In genomic region chr7:71788401-71788800, GRCm38 (mm10) we compare ENCODE assay signal across 23 mouse cellular contexts.
DNase-seq lines count a peak whose midpoint lies in the region; ATAC-seq and TF ChIP-seq lines count a peak whose summit lies in the region.
"Had no signal": no experiment of that assay in that cellular context is flagged by ENCODE, and none has a peak within 500 bp of the region (broad histone marks: within the 10 kb centered on the region; RNA-seq: fewer than 3 reads in every experiment).

No protein-coding gene starts in this region.

- ATAC-seq in midbrain, postnatal 0 days (ENCODE audit: low FRiP score) = no peak
- no peak for ATAC-seq in midbrain, embryonic 16.5 days
- ATAC-seq: forebrain, embryonic 14.5 days; forebrain, embryonic 16.5 days had no signal

- H3K9me3 ChIP-seq in midbrain, postnatal 0 days (ENCODE audit: low read length) = no peaks in the 10 kb centered on the region
- H3K9me3 ChIP-seq in midbrain, embryonic 16.5 days (replicated peaks; ENCODE audit: control insufficient read depth, low read length, poor library complexity, severe bottlenecking) = no peaks in the 10 kb centered on the region
- no peaks in the 10 kb centered on the region for H3K9me3 ChIP-seq in ES-E14 (ENCODE audit: control insufficient read depth, insufficient read depth, low read depth, low read length)
- H3K9me3 ChIP-seq: embryonic facial prominence, embryonic 13.5 days; embryonic facial prominence, embryonic 15.5 days; forebrain, embryonic 10.5 days; forebrain, embryonic 12.5 days had no signal

- no peaks in the 10 kb centered on the region for H3K27me3 ChIP-seq in midbrain, postnatal 0 days (ENCODE audit: insufficient read depth, low read length)
- no peaks in the 10 kb centered on the region for H3K27me3 ChIP-seq in midbrain, embryonic 16.5 days (ENCODE audit: control insufficient read depth, insufficient read depth, low read depth, low read length)
- H3K27me3 ChIP-seq: embryonic facial prominence, embryonic 13.5 days; embryonic facial prominence, embryonic 15.5 days; forebrain, embryonic 12.5 days had no signal

- DNase-seq in midbrain, postnatal 0 days (ENCODE audit: low spot score) = peak; percentile 2
- DNase-seq in ES-E14 (ENCODE audit: low read depth, low spot score) (peak; percentile 13), ZHBTc4 (ENCODE audit: low read depth, low spot score) (peak; percentile 18)
- DNase-seq in spleen, postnatal 36 days (ENCODE audit: low spot score in 2 of 2) = no peak
- no peak for DNase-seq in ovary, postnatal 14 days (ENCODE audit: low spot score)
- DNase-seq: adrenal gland, adult 2 months; adrenal gland, postnatal 10 days; adrenal gland, postnatal 25 days; cerebellum, adult 11 months; cerebellum, adult 18-20 months; cerebellum, adult 8-10 months; cerebellum, adult 9-11 months; cerebellum, postnatal 14 days; cerebellum, postnatal 36 days; embryo, embryonic 11 days had no signal

- no peak for TF ChIP-seq CTCF in midbrain, postnatal 0 days (IDR thresholded peaks at IDR 0.05)

- no peaks in the 10 kb centered on the region for H3K4me1 ChIP-seq in midbrain, postnatal 0 days (ENCODE audit: insufficient read depth, low read length)
- no peaks in the 10 kb centered on the region for H3K4me1 ChIP-seq in midbrain, embryonic 16.5 days (ENCODE audit: control insufficient read depth, insufficient read depth, low read length)
- H3K4me1 ChIP-seq in ES-E14 (ENCODE audit: control insufficient read depth in 2 of 2, insufficient read depth in 2 of 2, low read length in 2 of 2, poor library complexity in 1 of 2) = no peaks in the 10 kb centered on the region
- H3K4me1 ChIP-seq: embryonic facial prominence, embryonic 15.5 days; forebrain, embryonic 10.5 days had no signal

- H3K4me2 ChIP-seq in midbrain, postnatal 0 days (ENCODE audit: low read depth, low read length, poor library complexity, severe bottlenecking) = no peak overlapping the region
- no peak overlapping the region for H3K4me2 ChIP-seq in midbrain, embryonic 16.5 days (ENCODE audit: low read length)
- H3K4me2 ChIP-seq: embryonic facial prominence, embryonic 13.5 days; embryonic facial prominence, embryonic 15.5 days; forebrain, embryonic 12.5 days had no signal

- in situ Hi-C loops in ES-E14 (cut with MboI; ENCODE audit: low sequenced_read_pairs in 2 of 2, unreplicated experiment in 2 of 2) = no loop called here

- no peaks in the 10 kb centered on the region for H3K36me3 ChIP-seq in midbrain, postnatal 0 days (ENCODE audit: insufficient read depth, low read length)
- H3K36me3 ChIP-seq in midbrain, embryonic 16.5 days (ENCODE audit: control insufficient read depth, insufficient read depth, low read length) = no peaks in the 10 kb centered on the region
- no peaks in the 10 kb centered on the region for H3K36me3 ChIP-seq in ES-E14 (ENCODE audit: control insufficient read depth, insufficient read depth, low read length, poor library complexity, severe bottlenecking)
- H3K36me3 ChIP-seq: embryonic facial prominence, embryonic 13.5 days; embryonic facial prominence, embryonic 15.5 days; forebrain, embryonic 10.5 days; forebrain, embryonic 12.5 days had no signal

- H3K4me3 ChIP-seq in midbrain, postnatal 0 days (ENCODE audit: low read depth, low read length) = no peak overlapping the region
- H3K4me3 ChIP-seq in midbrain, embryonic 16.5 days (ENCODE audit: low read depth, low read length) = no peak overlapping the region
- H3K4me3 ChIP-seq in ES-E14 (ENCODE audit: insufficient read depth in 1 of 2, low read depth in 1 of 2, low read length in 2 of 2, poor library complexity in 1 of 2, severe bottlenecking in 1 of 2) = no peak overlapping the region
- H3K4me3 ChIP-seq: embryonic facial prominence, embryonic 13.5 days; embryonic facial prominence, embryonic 15.5 days; erythroblast, embryonic 14.5 days; forebrain, embryonic 10.5 days; forebrain, embryonic 12.5 days had no signal

- no peak overlapping the region for H3K9ac ChIP-seq in midbrain, postnatal 0 days (replicated peaks; ENCODE audit: low read length, poor library complexity, severe bottlenecking)
- H3K9ac ChIP-seq in midbrain, embryonic 16.5 days (ENCODE audit: low read depth, low read length) = no peak overlapping the region
- H3K9ac ChIP-seq in ES-E14 (ENCODE audit: insufficient read depth, low read depth, low read length, poor library complexity, severe bottlenecking) = no peak overlapping the region
- H3K9ac ChIP-seq: embryonic facial prominence, embryonic 13.5 days; embryonic facial prominence, embryonic 15.5 days; forebrain, embryonic 12.5 days had no signal

- H3K27ac ChIP-seq in midbrain, postnatal 0 days (ENCODE audit: low read depth, low read length) = no peak overlapping the region
- no peak overlapping the region for H3K27ac ChIP-seq in midbrain, embryonic 16.5 days (ENCODE audit: low read length)
- no peak overlapping the region for H3K27ac ChIP-seq in ES-E14 (ENCODE audit: insufficient read depth, low read depth, low read length, poor library complexity, severe bottlenecking)
- H3K27ac ChIP-seq: embryonic facial prominence, embryonic 13.5 days; embryonic facial prominence, embryonic 15.5 days; forebrain, embryonic 10.5 days; forebrain, embryonic 12.5 days had no signal

TF ChIP-seq in ES-E14, 5 proteins besides CTCF, POLR2A, EP300 and RAD21:
- TF ChIP-seq MAFK (IDR thresholded peaks at IDR 0.05; ENCODE audit: insufficient read depth, low read depth, low read length) = no peak
- TF ChIP-seq HCFC1 (IDR thresholded peaks at IDR 0.05; ENCODE audit: borderline replicate concordance, insufficient read depth, low read length) = no peak
- no peak for TF ChIP-seq ZC3H11A (IDR thresholded peaks at IDR 0.05; ENCODE audit: borderline replicate concordance, low read depth, low read length)
- TF ChIP-seq ZNF384 (IDR thresholded peaks at IDR 0.05; ENCODE audit: low read depth, low read length) = no peak
- TF ChIP-seq CHD2 (IDR thresholded peaks at IDR 0.05; ENCODE audit: low read depth, low read length) = no peak

Comparison
In these comparisons a context has a peak if more than half of its experiments do, and no peak if none do; other contexts are left out.
1. DNase-seq: peak in midbrain, postnatal 0 days (single experiment), ES-E14 (single experiment) and ZHBTc4 (single experiment); none in spleen, postnatal 36 days (0 of 2) and ovary, postnatal 14 days (single experiment).